Mouse (Mus musculus): ENCODE data around the gene D630045J12Rik. TPM values are rescaled to one million over a fixed set of nuclear protein-coding genes. Genes with fewer than 3 reads are reported as not detected.

The D630045J12Rik gene
- polyA plus RNA-seq, 1 experiment from 2014 or later, result 5.6 TPM

GRCm38 (mm10) chr6:38144161-38144998, 109.4 kb downstream of the D630045J12Rik start:
- H3K9me3 ChIP-seq (replicated peaks), result no peaks in the 10 kb centered on the region
- peaks cover 3% of the 10 kb centered on the region; the same call in 1 of the 2 replicates for H3K4me1 ChIP-seq
- H3K36me3 ChIP-seq, result peaks cover 69% of the 10 kb centered on the region
- no peak for DNase-seq (ENCODE audit: low spot score)
- no peak overlapping the region for H3K27ac ChIP-seq (replicated peaks)
- 86% methylated on average over 9 of the region's 9 CpGs for WGBS
- no peak overlapping the region for H3K4me3 ChIP-seq
- no peaks in the 10 kb centered on the region for H3K27me3 ChIP-seq (ENCODE audit: low read depth, poor library complexity, severe bottlenecking)

GRCm38 (mm10) chr6:38140402-38140801, 113.4 kb downstream of the D630045J12Rik start:
- Histone ChIP-seq H3K4me3 (no peak overlapping the region), H3K4me1 (no peaks in the 10 kb centered on the region), H3K27ac (replicated peaks) (no peak overlapping the region), H3K36me3 (peaks cover 66% of the 10 kb centered on the region), H3K27me3 (ENCODE audit: low read depth, poor library complexity, severe bottlenecking) (no peaks in the 10 kb centered on the region), H3K9me3 (replicated peaks) (no peaks in the 10 kb centered on the region)
- no peak for DNase-seq (ENCODE audit: low spot score)
- 93% methylated on average over 9 of the region's 9 CpGs for WGBS

GRCm38 (mm10) chr6:38139086-38139485, 114.7 kb downstream of the D630045J12Rik start:
- Histone ChIP-seq H3K27ac (replicated peaks) (no peak overlapping the region), H3K4me3 (no peak overlapping the region), H3K27me3 (ENCODE audit: low read depth, poor library complexity, severe bottlenecking) (no peaks in the 10 kb centered on the region), H3K36me3 (peaks cover 72% of the 10 kb centered on the region), H3K9me3 (replicated peaks) (no peaks in the 10 kb centered on the region), H3K4me1 (no peaks in the 10 kb centered on the region)
- WGBS, result 97% methylated on average over 3 of the region's 3 CpGs
- DNase-seq (ENCODE audit: low spot score), result no peak

- no peak for DNase-seq (ENCODE audit: low spot score)
- Histone ChIP-seq H3K36me3 (peaks cover 78% of the 10 kb centered on the region), H3K4me1 (no peaks in the 10 kb centered on the region)
These were observed 118.8 kb downstream of the D630045J12Rik start for GRCm38 (mm10) chr6:38134806-38135559.

GRCm38 (mm10) chr6:38131801-38132231, 122.0 kb downstream of the D630045J12Rik start:
- H3K4me3 ChIP-seq, result no peak overlapping the region
- no peaks in the 10 kb centered on the region for H3K27me3 ChIP-seq (ENCODE audit: low read depth, poor library complexity, severe bottlenecking)
- no peaks in the 10 kb centered on the region for H3K4me1 ChIP-seq
- no peak overlapping the region for H3K27ac ChIP-seq (replicated peaks)
- whole genome bisulfite sequencing, result 91% methylated on average over 4 of the region's 4 CpGs
- H3K9me3 ChIP-seq (replicated peaks), result no peaks in the 10 kb centered on the region
- peaks cover 80% of the 10 kb centered on the region for H3K36me3 ChIP-seq
- DNase-seq (ENCODE audit: low spot score), result no peak

More at GRCm38 (mm10) chr6:38134806-38135559, 118.8 kb downstream of the D630045J12Rik start:
- Histone ChIP-seq H3K9me3 (replicated peaks) (no peaks in the 10 kb centered on the region), H3K27me3 (ENCODE audit: low read depth, poor library complexity, severe bottlenecking) (no peaks in the 10 kb centered on the region), H3K4me3 (no peak overlapping the region), H3K27ac (replicated peaks) (no peak overlapping the region)
- WGBS, result 88% methylated on average over 8 of the region's 8 CpGs

GRCm38 (mm10) chr6:38129883-38130282, 123.9 kb downstream of the D630045J12Rik start:
- Histone ChIP-seq H3K9me3 (replicated peaks) (no peaks in the 10 kb centered on the region; the same call in 1 of the 2 replicates), H3K4me1 (no peaks in the 10 kb centered on the region), H3K27me3 (ENCODE audit: low read depth, poor library complexity, severe bottlenecking) (no peaks in the 10 kb centered on the region), H3K36me3 (peaks cover 79% of the 10 kb centered on the region), H3K4me3 (no peak overlapping the region), H3K27ac (replicated peaks) (no peak overlapping the region)
- DNase-seq (ENCODE audit: low spot score), result no peak
- WGBS, result 94% methylated on average over 5 of the region's 5 CpGs

- no peak for DNase-seq (ENCODE audit: low spot score)
- peaks cover 87% of the 10 kb centered on the region for H3K36me3 ChIP-seq
- no peaks in the 10 kb centered on the region for H3K27me3 ChIP-seq (ENCODE audit: low read depth, poor library complexity, severe bottlenecking)
- no peak overlapping the region for H3K4me3 ChIP-seq
- no peaks in the 10 kb centered on the region for H3K4me1 ChIP-seq
- no peak overlapping the region for H3K27ac ChIP-seq (replicated peaks)
- WGBS, result 88% methylated on average over 14 of the region's 14 CpGs
- no peaks in the 10 kb centered on the region; the same call in 1 of the 2 replicates for H3K9me3 ChIP-seq (replicated peaks)
These were observed 125.7 kb downstream of the D630045J12Rik start for GRCm38 (mm10) chr6:38128115-38128514.

GRCm38 (mm10) chr6:38125462-38125861, 128.3 kb downstream of the D630045J12Rik start:
- Histone ChIP-seq H3K27ac (replicated peaks) (no peak overlapping the region), H3K36me3 (peaks cover 66% of the 10 kb centered on the region), H3K27me3 (ENCODE audit: low read depth, poor library complexity, severe bottlenecking) (no peaks in the 10 kb centered on the region), H3K4me1 (peaks cover 3% of the 10 kb centered on the region; the same call in 1 of the 2 replicates), H3K4me3 (no peak overlapping the region), H3K9me3 (replicated peaks) (no peaks in the 10 kb centered on the region; the same call in 1 of the 2 replicates)
- 95% methylated on average over 3 of the region's 3 CpGs for WGBS
- DNase-seq (ENCODE audit: low spot score), result no peak

- no peaks in the 10 kb centered on the region; the same call in 1 of the 2 replicates for H3K9me3 ChIP-seq (replicated peaks)
- peaks cover 3% of the 10 kb centered on the region; the same call in 1 of the 2 replicates for H3K4me1 ChIP-seq
- no peak overlapping the region for H3K27ac ChIP-seq (replicated peaks)
- H3K36me3 ChIP-seq, result peaks cover 61% of the 10 kb centered on the region
- no peak for DNase-seq (ENCODE audit: low spot score)
- WGBS, result 94% methylated on average over 5 of the region's 5 CpGs
- H3K4me3 ChIP-seq, result no peak overlapping the region
- H3K27me3 ChIP-seq (ENCODE audit: low read depth, poor library complexity, severe bottlenecking), result no peaks in the 10 kb centered on the region
These were observed 128.9 kb downstream of the D630045J12Rik start for GRCm38 (mm10) chr6:38124882-38125281.

GRCm38 (mm10) chr6:38124207-38124835, 129.5 kb downstream of the D630045J12Rik start, which contains the start of gene Atp6v0a4:
Gene Atp6v0a4 (minus strand): TSS chr6:38124586.
- H3K27me3 ChIP-seq (ENCODE audit: low read depth, poor library complexity, severe bottlenecking), result no peaks in the 10 kb centered on the region
- H3K9me3 ChIP-seq (replicated peaks), result no peaks in the 10 kb centered on the region; the same call in 1 of the 2 replicates
- no peak for DNase-seq (ENCODE audit: low spot score)
- WGBS, result 93% methylated on average over 7 of the region's 7 CpGs
- H3K27ac ChIP-seq (replicated peaks), result no peak within 1 kb of the TSS
- peaks cover 3% of the 10 kb centered on the region; the same call in 1 of the 2 replicates for H3K4me1 ChIP-seq
- peaks cover 55% of the 10 kb centered on the region for H3K36me3 ChIP-seq
- no peak within 1 kb of the TSS for H3K4me3 ChIP-seq

- Histone ChIP-seq H3K4me1 (peaks cover 3% of the 10 kb centered on the region; the same call in 1 of the 2 replicates), H3K27me3 (ENCODE audit: low read depth, poor library complexity, severe bottlenecking) (no peaks in the 10 kb centered on the region), H3K4me3 (no peak overlapping the region), H3K36me3 (peaks cover 51% of the 10 kb centered on the region), H3K9me3 (replicated peaks) (no peaks in the 10 kb centered on the region; the same call in 1 of the 2 replicates), H3K27ac (replicated peaks) (no peak overlapping the region)
- WGBS, result 89% methylated on average over 18 of the region's 18 CpGs
- no peak for DNase-seq (ENCODE audit: low spot score)
These were observed 130.2 kb downstream of the D630045J12Rik start for GRCm38 (mm10) chr6:38123471-38124206.
